Mouse (Mus musculus) G1E (cell line): ENCODE results near the gene Arhgef25. TPM values are rescaled to one million over a fixed set of nuclear protein-coding genes. Genes with fewer than 3 reads are reported as not detected.
"Not testable (repeated sequence)": the region's sequence is repeated elsewhere in the genome, so short reads cannot be mapped to it uniquely, and the experiment has no call there.

ENCODE experiments used
- ATAC-seq: 2 replicates; pipeline ENCODE4 v1.8.0; 2016; ENCODE audit warnings: mild to moderate bottlenecking; ENCODE audit not compliant: insufficient number of reproducible peaks, poor library complexity, low FRiP score, severe bottlenecking; ENCODE audit errors: extremely low read depth
- DNase-seq: peaks from one replicate; pipeline ENCODE4 v3.0.0; 2012; ENCODE audit warnings: low spot score
- H3K27me3 ChIP-seq: 2 replicates; pipeline ENCODE4 v1.6.1; 2012; ENCODE audit warnings: mild to moderate bottlenecking, low read length, inconsistent platforms; ENCODE audit not compliant: insufficient read depth
- H3K36me3 ChIP-seq: replicated peaks from 2 replicates; pipeline ENCODE3; 2012; ENCODE audit warnings: mild to moderate bottlenecking, inconsistent platforms
- H3K4me1 ChIP-seq: 2 replicates; pipeline ENCODE4 v1.6.1; 2012; ENCODE audit warnings: low read depth, low read length, inconsistent platforms, mixed read lengths; ENCODE audit not compliant: insufficient read depth
- H3K4me3 ChIP-seq: 2 replicates; pipeline ENCODE4 v1.5.1; 2012; ENCODE audit warnings: low read depth, mild to moderate bottlenecking, inconsistent platforms, low read length, moderate library complexity, mixed read lengths
- H3K9me3 ChIP-seq: replicated peaks from 2 replicates; pipeline ENCODE4 v1.6.1; 2012; ENCODE audit warnings: inconsistent platforms
- CTCF ChIP-seq: IDR thresholded peaks from 2 replicates; pipeline ENCODE4 v1.5.1; 2012; ENCODE audit warnings: low read depth, low read length, inconsistent platforms, mixed read lengths
- GATA1 ChIP-seq: IDR thresholded peaks from 2 replicates; pipeline ENCODE4 v1.6.1; 2012; ENCODE audit warnings: borderline replicate concordance, low read length, inconsistent platforms, mixed read lengths
- GATA2 ChIP-seq: IDR thresholded peaks from 2 replicates; pipeline ENCODE4 v1.6.1; 2012; ENCODE audit warnings: low read depth, low read length, inconsistent platforms, borderline replicate concordance
- POLR2AphosphoS5 ChIP-seq: IDR thresholded peaks from 2 replicates; pipeline ENCODE4 v1.6.1; 2012; ENCODE audit warnings: low read depth, low read length, inconsistent platforms; ENCODE audit not compliant: insufficient replicate concordance
- TAL1 ChIP-seq: conservative IDR thresholded peaks from 2 replicates; pipeline ENCODE4 v1.6.1; 2012; ENCODE audit warnings: low read depth, low read length, inconsistent platforms, mixed read lengths
- polyA plus RNA-seq: library from polyadenylated mRNA; stranded (reverse); fragments of >175 nt; gene quantifications from 2 replicates; pipeline ENCODE4 v1.2.3, GENCODE M21; 2012
- total RNA-seq, 2 experiments: library from RNA; stranded (forward) in 1 of 2; stranded (reverse) in 1 of 2; fragments of 200-1000 nt in 1 of 2; fragments of >200 nt in 1 of 2; fragmentation: Nextera tagmentation in 1 of 2; gene quantifications; 2 replicates each; pipeline ENCODE4 v1.2.3; 2014 to 2017

Gene Arhgef25
- total and polyA plus RNA-seq, 3 experiments, result 51.4 to 98.4 (median 70.1) TPM

DNA sequence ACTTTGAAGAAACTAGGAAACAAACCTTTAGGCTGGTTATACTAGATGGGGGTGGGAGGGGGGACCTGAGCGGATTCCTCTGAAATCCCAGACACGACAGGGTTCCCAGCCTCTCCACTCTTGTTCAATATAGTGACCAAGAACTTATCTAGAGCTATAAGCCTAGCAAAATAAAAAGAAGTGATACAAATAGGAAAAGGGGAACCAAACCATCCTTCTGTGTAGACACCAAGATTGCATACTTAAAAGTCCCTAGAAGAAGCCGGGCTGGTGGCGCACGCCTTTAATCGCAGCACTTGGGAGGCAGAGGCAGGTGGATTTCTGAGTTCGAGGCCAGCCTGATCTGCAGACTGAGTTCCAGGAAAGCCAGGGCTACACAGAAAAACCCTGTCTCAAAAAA, 36.6 kb downstream of the Arhgef25 start:
- H3K36me3 ChIP-seq, result no peaks in the 10 kb centered on the region
- no peak overlapping the region for H3K4me3 ChIP-seq
- peaks cover 8% of the 10 kb centered on the region for H3K9me3 ChIP-seq
- ATAC-seq (no peak), DNase-seq (no peak)
- H3K27me3 ChIP-seq, result no peaks in the 10 kb centered on the region
- H3K4me1 ChIP-seq, result peaks cover 9% of the 10 kb centered on the region
- TF ChIP-seq GATA1 (no peak), TAL1 (no peak), CTCF (no peak), POLR2AphosphoS5 (no peak), GATA2 (no peak)

DNA sequence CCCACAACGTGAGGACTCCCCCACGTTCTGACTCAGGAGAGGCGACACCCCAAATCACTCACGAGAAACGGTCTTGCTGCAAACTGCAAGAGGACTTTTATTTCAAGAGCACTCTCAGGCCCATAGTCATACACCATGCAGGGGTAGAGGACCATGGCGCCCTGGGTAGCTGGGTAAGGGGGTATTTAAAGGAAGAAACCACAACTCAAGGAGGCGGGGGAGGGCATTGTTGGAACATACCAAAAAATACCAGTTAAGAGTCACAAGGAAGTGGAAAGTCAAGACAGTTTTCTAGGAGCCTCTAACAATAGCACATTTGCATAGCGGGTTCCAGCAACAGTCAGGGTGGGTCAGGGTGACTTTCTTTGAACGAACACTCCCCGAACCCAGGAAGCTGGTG, 37.3 kb downstream of the Arhgef25 start:
- not testable (repeated sequence) for ATAC-seq, H3K4me3 ChIP-seq, H3K27me3 ChIP-seq, H3K9me3 ChIP-seq, DNase-seq, H3K36me3 ChIP-seq, H3K4me1 ChIP-seq

DNA sequence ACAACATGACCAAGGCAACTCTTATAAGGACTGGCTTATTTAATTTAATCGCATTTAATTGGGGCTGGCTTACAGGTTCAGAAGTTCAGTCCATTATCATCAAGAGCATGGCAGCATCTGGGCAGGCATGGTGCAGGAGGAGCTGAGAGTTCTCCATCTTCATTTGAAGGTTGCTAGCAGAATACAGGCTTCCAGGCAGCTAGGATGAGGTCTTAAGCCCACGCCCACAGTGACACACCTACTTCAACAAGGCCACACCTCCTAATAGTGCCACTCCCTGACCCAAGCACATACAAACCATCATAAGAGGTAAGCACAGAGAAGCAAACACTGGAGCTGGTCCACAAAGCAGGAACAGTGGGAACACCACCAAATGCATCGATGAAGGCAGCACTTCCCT, 38.6 kb downstream of the Arhgef25 start:
- not testable (repeated sequence) for ATAC-seq, DNase-seq, H3K9me3 ChIP-seq, H3K4me1 ChIP-seq, H3K4me3 ChIP-seq, H3K27me3 ChIP-seq, H3K36me3 ChIP-seq

DNA sequence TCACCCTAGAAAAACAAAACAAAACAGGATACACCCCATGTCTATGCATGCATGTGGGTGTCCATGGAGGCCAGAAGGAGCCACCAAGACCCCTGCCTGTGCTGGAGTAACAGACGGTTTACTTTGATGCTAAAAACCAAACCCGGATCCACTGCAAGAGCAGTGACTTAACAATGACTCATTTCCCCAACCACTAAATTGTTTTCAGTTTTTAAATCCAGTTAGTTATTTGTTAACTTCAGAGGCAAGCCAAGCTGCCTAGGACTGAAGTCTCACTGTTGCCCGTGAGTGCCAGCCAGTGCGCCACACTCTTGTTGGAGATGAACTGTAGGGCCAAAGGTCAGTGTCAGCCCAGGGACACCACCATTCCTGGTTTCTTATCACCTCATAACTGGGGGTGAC, 39.4 kb downstream of the Arhgef25 start:
- TF ChIP-seq GATA1 (no peak), POLR2AphosphoS5 (no peak), TAL1 (no peak), GATA2 (no peak), CTCF (no peak)
- no peak for DNase-seq
- Histone ChIP-seq H3K27me3 (no peaks in the 10 kb centered on the region), H3K4me1 (peaks cover 4% of the 10 kb centered on the region; the same call in 1 of the 2 replicates), H3K9me3 (peaks cover 8% of the 10 kb centered on the region), H3K4me3 (no peak overlapping the region), H3K36me3 (no peaks in the 10 kb centered on the region)
- ATAC-seq, result no peak

DNA sequence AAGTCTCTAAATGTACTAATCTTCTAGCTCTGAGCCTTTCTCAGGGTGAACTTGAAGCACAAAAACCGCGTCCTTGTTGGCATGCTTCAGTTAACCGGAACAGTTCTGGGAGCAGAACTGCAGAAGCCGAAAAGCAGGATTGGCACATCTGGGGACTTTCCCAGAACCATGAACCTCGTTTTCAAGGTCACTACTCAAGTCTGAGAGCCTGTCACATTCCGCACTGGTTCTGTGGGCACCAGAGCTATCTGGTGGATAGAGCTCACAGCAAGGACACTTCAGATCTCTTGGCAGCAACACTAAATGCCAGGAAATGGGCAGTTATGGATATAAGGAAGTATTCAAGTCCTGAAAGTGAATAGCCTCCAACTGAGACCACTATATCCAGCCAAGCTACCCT, 42.7 kb downstream of the Arhgef25 start:
- DNase-seq, result no peak
- Histone ChIP-seq H3K4me3 (no peak overlapping the region), H3K4me1 (peaks cover 9% of the 10 kb centered on the region; the same call in 1 of the 2 replicates), H3K27me3 (no peaks in the 10 kb centered on the region), H3K9me3 (peaks cover under 1% of the 10 kb centered on the region), H3K36me3 (no peaks in the 10 kb centered on the region)
- no peak for ATAC-seq
- TF ChIP-seq TAL1, result no peak
- TF ChIP-seq POLR2AphosphoS5, result no peak
- no peak for TF ChIP-seq GATA2
- no peak for TF ChIP-seq CTCF
- no peak for TF ChIP-seq GATA1

DNA sequence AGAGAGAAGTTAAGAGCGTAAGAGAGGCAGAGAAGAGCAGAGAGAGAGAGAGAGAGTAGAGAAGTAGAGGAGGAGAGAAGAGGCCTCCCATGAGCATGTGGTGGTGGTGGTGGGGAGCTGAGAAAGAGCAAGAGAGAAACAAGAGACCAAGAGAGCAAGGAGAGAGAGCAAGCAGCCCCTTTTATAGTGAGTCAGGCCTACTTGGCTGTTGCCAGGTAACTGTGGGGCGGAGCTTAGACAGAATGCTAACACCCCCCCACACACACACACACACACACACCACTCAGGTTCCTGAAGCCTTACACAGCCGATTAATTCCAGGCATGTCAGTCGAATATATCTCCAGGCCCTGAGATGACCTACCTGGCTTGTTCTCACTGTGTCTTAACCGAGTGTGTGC, 44.6 kb downstream of the Arhgef25 start:
- Histone ChIP-seq H3K36me3 (no peaks in the 10 kb centered on the region), H3K4me1 (peaks cover 13% of the 10 kb centered on the region; the same call in 1 of the 2 replicates), H3K27me3 (no peaks in the 10 kb centered on the region; the same call in 1 of the 2 replicates), H3K4me3 (no peak overlapping the region), H3K9me3 (no peaks in the 10 kb centered on the region)
- no peak for TF ChIP-seq GATA1
- no peak for TF ChIP-seq GATA2
- no peak for TF ChIP-seq CTCF
- no peak for TF ChIP-seq TAL1
- no peak for TF ChIP-seq POLR2AphosphoS5
- ATAC-seq, result no peak
- no peak for DNase-seq

DNA sequence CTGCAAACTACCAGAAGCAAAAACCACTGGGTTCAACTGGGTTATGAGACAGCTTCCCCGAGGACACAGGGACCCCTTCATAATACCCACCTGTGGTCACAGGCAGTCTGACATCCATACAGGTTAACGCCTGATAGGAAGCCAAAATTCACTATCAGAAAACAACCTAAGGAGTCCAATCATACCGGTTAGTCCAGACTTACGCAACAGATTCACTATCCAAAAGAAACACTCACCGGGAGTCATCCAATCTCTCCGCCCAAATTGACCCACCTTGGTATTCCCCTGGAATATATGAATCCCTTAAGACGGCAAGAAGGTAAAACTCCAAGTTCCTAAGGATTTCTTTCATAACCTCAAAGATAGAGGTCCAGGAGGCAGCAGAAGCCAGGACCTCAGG, 45.3 kb downstream of the Arhgef25 start:
- DNase-seq, result no peak
- H3K36me3 ChIP-seq, result no peaks in the 10 kb centered on the region
- H3K4me3 ChIP-seq, result no peak overlapping the region
- no peak for ATAC-seq
- H3K4me1 ChIP-seq, result peaks cover 13% of the 10 kb centered on the region; the same call in 1 of the 2 replicates
- TF ChIP-seq GATA2, result no peak
- TF ChIP-seq GATA1, result no peak
- TF ChIP-seq TAL1, result no peak
- no peak for TF ChIP-seq POLR2AphosphoS5
- TF ChIP-seq CTCF, result no peak
- no peaks in the 10 kb centered on the region for H3K9me3 ChIP-seq
- no peaks in the 10 kb centered on the region; the same call in 1 of the 2 replicates for H3K27me3 ChIP-seq
